In genomic region chr17:80729825-80730224, GRCm38 (mm10) we compare ENCODE assay signal across 15 mouse cellular contexts. TPM values are rescaled to one million over a fixed set of nuclear protein-coding genes. Genes with fewer than 3 reads are reported as not detected.
DNase-seq lines count a peak whose midpoint lies in the region; ATAC-seq lines count a peak whose summit lies in the region.
"Had no signal": no experiment of that assay in that cellular context is flagged by ENCODE, and none has a peak within 500 bp of the region (broad histone marks: within the 10 kb centered on the region; RNA-seq: fewer than 3 reads in every experiment).

No protein-coding gene starts in this region.

- H3K9ac ChIP-seq in heart, embryonic 16.5 days (ENCODE audit: low read length) = no peak overlapping the region
- no peak overlapping the region for H3K9ac ChIP-seq in lung, embryonic 15.5 days
- H3K9ac ChIP-seq: forebrain, embryonic 15.5 days; kidney, embryonic 15.5 days; midbrain, embryonic 12.5 days had no signal

- peak overlapping the region; percentile 98; the same call in 1 of the 2 replicates for H3K27ac ChIP-seq in heart, embryonic 16.5 days (ENCODE audit: low read length)
- H3K27ac ChIP-seq in lung, embryonic 15.5 days = peak overlapping the region; percentile 99

- intact Hi-C loops in heart, postnatal 14 days (cut with DNase I) = loop anchor here (5.0 kb wide), 4 partner anchors 38 to 252 kb away; no protein-coding TSS in a partner anchor

- no peak for ATAC-seq in heart, embryonic 16.5 days (replicated peaks; ENCODE audit: extremely low read depth, insufficient read depth, low FRiP score)
- ATAC-seq in lung, embryonic 15.5 days (ENCODE audit: borderline replicate concordance, extremely low read depth, low FRiP score, low TSS enrichment) = no peak
- 0 out of 2 replicates have a peak, but pooled peaks have one; percentile 3 for ATAC-seq in megakaryocyte progenitor cell, adult 5-6 weeks (replicated peaks; ENCODE audit: poor library complexity)
- no peak for ATAC-seq in inflammation-experienced regulatory T-cells, adult 6 months
- ATAC-seq: CD4-positive, CD25-positive, alpha-beta regulatory T cell, adult 4 months; forebrain, embryonic 15.5 days; hindbrain, embryonic 16.5 days had no signal

- peaks cover 4% of the 10 kb centered on the region for H3K36me3 ChIP-seq in heart, embryonic 16.5 days (ENCODE audit: control insufficient read depth, insufficient read depth)
- H3K36me3 ChIP-seq in lung, embryonic 15.5 days = no peaks in the 10 kb centered on the region
- H3K36me3 ChIP-seq: forebrain, embryonic 15.5 days; kidney, embryonic 15.5 days had no signal

- whole genome bisulfite sequencing in heart, embryonic 16.5 days = 28% methylated on average over 5 of the region's 5 CpGs
- 47% methylated on average over 5 of the region's 5 CpGs for WGBS in lung, embryonic 15.5 days

- no peak overlapping the region for H3K4me3 ChIP-seq in heart, embryonic 16.5 days (ENCODE audit: low read length)
- no peak overlapping the region for H3K4me3 ChIP-seq in lung, embryonic 15.5 days
- H3K4me3 ChIP-seq: erythroblast, embryonic 14.5 days; forebrain, embryonic 15.5 days; midbrain, embryonic 12.5 days had no signal

- H3K27me3 ChIP-seq in heart, embryonic 16.5 days (ENCODE audit: control insufficient read depth, insufficient read depth, low read length) = no peaks in the 10 kb centered on the region
- no peaks in the 10 kb centered on the region for H3K27me3 ChIP-seq in lung, embryonic 15.5 days
- H3K27me3 ChIP-seq: forebrain, embryonic 15.5 days; kidney, embryonic 15.5 days; midbrain, embryonic 12.5 days had no signal

- H3K9me3 ChIP-seq in heart, embryonic 16.5 days (replicated peaks; ENCODE audit: control insufficient read depth, low read length) = peaks cover 6% of the 10 kb centered on the region
- H3K9me3 ChIP-seq in lung, embryonic 15.5 days = no peaks in the 10 kb centered on the region
- H3K9me3 ChIP-seq: forebrain, embryonic 15.5 days; kidney, embryonic 15.5 days; midbrain, embryonic 12.5 days had no signal

- DNase-seq in heart, postnatal 14 days = no peak
- no peak for DNase-seq in lung, postnatal 14 days
- no peak for DNase-seq in right cerebral cortex, postnatal 25 days
- DNase-seq: cerebellum, postnatal 10 days; thymus, adult 18-20 months had no signal

- H3K4me2 ChIP-seq in heart, embryonic 16.5 days (ENCODE audit: low read depth, low read length) = no peak overlapping the region
- no peak overlapping the region for H3K4me2 ChIP-seq in lung, embryonic 15.5 days
- H3K4me2 ChIP-seq: forebrain, embryonic 15.5 days had no signal

- H3K4me1 ChIP-seq in heart, embryonic 16.5 days (ENCODE audit: control insufficient read depth, insufficient read depth, low read length) = peaks cover 21% of the 10 kb centered on the region
- peaks cover 38% of the 10 kb centered on the region for H3K4me1 ChIP-seq in lung, embryonic 15.5 days

RNA-seq across cellular contexts. Expression of gene Map4k3, which starts 1.5 kb away (rescaled TPM):
- polyA plus RNA-seq in heart, embryonic 16.5 days (2015; fragmentation: Nextera tagmentation; extraction: Ambion mirVana) = 17.9 and 20.0 TPM in 2 replicates
- total RNA-seq in heart, postnatal 14 days (2021) = 10 to 100 TPM; 30.0 to 34.6 TPM
- polyA plus RNA-seq in lung, embryonic 15.5 days (2015; fragmentation: Nextera tagmentation; extraction: Ambion mirVana) = 44.6 and 46.4 TPM in 2 replicates
- total RNA-seq in megakaryocyte progenitor cell, adult 5-6 weeks (2015) = 8.4 and 10.0 TPM in 2 replicates
- total RNA-seq in megakaryocyte progenitor cell, adult 5-6 weeks (2017) = 8.0 and 8.7 TPM in 2 replicates
- polyA plus RNA-seq in inflammation-experienced regulatory T-cells, adult 6 months (2017; shearing (Covaris generic)) = 1 to 10 TPM in 2 of 3 experiments, under 1 TPM in 1; 0.85 to 5.3 (median 4.8) TPM
- polyA plus RNA-seq: erythroblast, embryonic 14.5 days had no signal
